Mouse (Mus musculus): ENCODE results near the gene Phactr2. TPM values are rescaled to one million over a fixed set of nuclear protein-coding genes. Genes with fewer than 3 reads are reported as not detected.

The Phactr2 gene
- polyA plus RNA-seq, 2 experiments: 1.5 to 3.5 TPM

DNA sequence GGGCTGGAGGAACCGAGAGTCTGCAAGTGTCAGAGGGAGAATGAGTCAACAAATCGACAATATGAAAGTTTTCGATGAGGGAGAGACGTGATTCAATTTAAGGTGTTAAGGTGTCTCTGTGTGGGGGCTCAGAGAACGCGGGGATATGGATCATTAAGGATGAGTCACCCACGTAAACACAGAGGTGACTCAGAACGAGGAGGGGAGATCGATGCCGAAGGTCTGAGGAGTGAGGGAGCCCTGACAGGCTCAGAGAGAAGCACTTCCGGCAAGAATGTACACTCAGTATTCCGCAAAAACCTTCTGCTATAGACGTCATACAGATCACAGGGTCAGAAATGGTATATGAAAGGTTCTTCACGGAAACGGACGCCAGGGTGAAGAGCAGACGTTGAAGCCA is 49.7 kb downstream of the Phactr2 start:
- Histone ChIP-seq H3K9me3 (ENCODE audit: control insufficient read depth, low read length) (no peaks in the 10 kb centered on the region), H3K4me2 (ENCODE audit: low read depth) (no peak overlapping the region), H3K27ac (no peak overlapping the region), H3K4me3 (ENCODE audit: insufficient read depth in 1 of 2, low read depth in 2 of 2, low read length in 2 of 2) (no peak overlapping the region), H3K36me3 (replicated peaks; ENCODE audit: control insufficient read depth, insufficient read depth, low read depth) (no peaks in the 10 kb centered on the region), H3K9ac (replicated peaks) (no peak overlapping the region), H3K4me1 (replicated peaks; ENCODE audit: control insufficient read depth in 2 of 2, insufficient read depth in 2 of 2, low read length in 1 of 2) (no peaks in the 10 kb centered on the region), H3K27me3 (ENCODE audit: control insufficient read depth, insufficient read depth, low read length) (no peaks in the 10 kb centered on the region)
- no peak for ATAC-seq (ENCODE audit: insufficient read depth)
- no peak for DNase-seq (ENCODE audit: low read depth in 3 of 3, low spot score in 3 of 3)
- TF ChIP-seq EP300 (IDR thresholded peaks at IDR 0.05; ENCODE audit: low read depth) (no peak), CTCF (IDR thresholded peaks at IDR 0.05; ENCODE audit: low read depth) (no peak)
- 68% methylated on average over 17 of the region's 17 CpGs for WGBS (ENCODE audit: insufficient replicate concordance)

DNA sequence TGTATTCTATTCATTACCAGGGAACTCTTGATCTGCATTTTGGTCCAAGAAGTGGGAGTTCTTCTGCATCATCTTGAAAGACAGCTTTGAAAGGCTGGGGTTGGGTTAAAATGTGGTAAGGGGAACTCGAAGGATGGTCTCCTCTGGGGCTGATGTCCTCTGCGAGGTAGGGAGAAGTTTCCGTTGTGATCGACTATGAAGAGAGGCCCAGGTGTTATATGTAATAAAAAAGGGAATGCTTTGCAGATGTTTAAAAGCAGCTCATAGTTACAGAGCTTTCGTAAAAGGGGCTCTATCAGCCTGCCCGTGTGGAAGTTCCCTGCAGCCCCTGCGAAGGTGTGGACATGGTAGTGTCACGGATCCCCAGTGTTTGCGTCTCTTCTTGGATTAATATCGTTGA is 50.2 kb downstream of the Phactr2 start:
- Histone ChIP-seq H3K36me3 (replicated peaks; ENCODE audit: control insufficient read depth, insufficient read depth, low read depth) (no peaks in the 10 kb centered on the region), H3K4me1 (replicated peaks; ENCODE audit: control insufficient read depth in 2 of 2, insufficient read depth in 2 of 2, low read length in 1 of 2) (no peaks in the 10 kb centered on the region), H3K27me3 (ENCODE audit: control insufficient read depth, insufficient read depth, low read length) (no peaks in the 10 kb centered on the region), H3K4me2 (ENCODE audit: low read depth) (no peak overlapping the region), H3K9ac (replicated peaks) (no peak overlapping the region), H3K4me3 (ENCODE audit: insufficient read depth in 1 of 2, low read depth in 2 of 2, low read length in 2 of 2) (no peak overlapping the region), H3K9me3 (ENCODE audit: control insufficient read depth, low read length) (no peaks in the 10 kb centered on the region), H3K27ac (no peak overlapping the region)
- no peak for TF ChIP-seq CTCF (IDR thresholded peaks at IDR 0.05; ENCODE audit: low read depth)
- TF ChIP-seq EP300 (IDR thresholded peaks at IDR 0.05; ENCODE audit: low read depth): no peak
- WGBS (ENCODE audit: insufficient replicate concordance): 76% methylated on average over 10 of the region's 10 CpGs
- ATAC-seq (ENCODE audit: insufficient read depth) (no peak), DNase-seq (ENCODE audit: low read depth in 3 of 3, low spot score in 3 of 3) (no peak)

DNA sequence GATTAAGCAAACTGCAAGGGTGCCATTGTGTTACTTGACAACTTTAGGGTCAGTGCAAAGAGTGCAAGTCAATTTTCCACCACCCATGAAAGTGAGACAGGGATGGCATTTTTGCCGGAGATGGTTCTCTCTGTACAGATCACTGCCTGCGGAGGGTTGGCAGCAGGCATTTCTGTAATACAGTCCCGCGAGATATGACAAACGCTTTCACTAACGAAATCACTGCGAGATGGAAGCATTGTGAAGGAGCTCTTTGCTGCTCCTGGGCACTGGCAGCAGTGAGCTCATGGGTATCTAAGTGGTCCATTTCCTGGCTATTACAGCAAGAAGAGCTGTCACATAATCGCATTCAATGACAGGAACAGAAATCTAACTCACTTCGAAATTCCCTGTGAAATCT is 52.1 kb downstream of the Phactr2 start:
- TF ChIP-seq EP300 (IDR thresholded peaks at IDR 0.05; ENCODE audit: low read depth) (no peak), CTCF (IDR thresholded peaks at IDR 0.05; ENCODE audit: low read depth) (no peak)
- H3K4me3 ChIP-seq (ENCODE audit: insufficient read depth in 1 of 2, low read depth in 2 of 2, low read length in 2 of 2): no peak overlapping the region
- ATAC-seq (ENCODE audit: insufficient read depth) (no peak), DNase-seq (ENCODE audit: low read depth in 3 of 3, low spot score in 3 of 3) (no peak)
- H3K9me3 ChIP-seq (ENCODE audit: control insufficient read depth, low read length): no peaks in the 10 kb centered on the region
- H3K27ac ChIP-seq: no peak overlapping the region
- no peaks in the 10 kb centered on the region for H3K4me1 ChIP-seq (replicated peaks; ENCODE audit: control insufficient read depth in 2 of 2, insufficient read depth in 2 of 2, low read length in 1 of 2)
- no peaks in the 10 kb centered on the region for H3K27me3 ChIP-seq (ENCODE audit: control insufficient read depth, insufficient read depth, low read length)
- 71% methylated on average over 9 of the region's 9 CpGs for WGBS (ENCODE audit: insufficient replicate concordance)
- H3K4me2 ChIP-seq (ENCODE audit: low read depth): no peak overlapping the region
- H3K36me3 ChIP-seq (replicated peaks; ENCODE audit: control insufficient read depth, insufficient read depth, low read depth): no peaks in the 10 kb centered on the region
- H3K9ac ChIP-seq (replicated peaks): no peak overlapping the region

DNA sequence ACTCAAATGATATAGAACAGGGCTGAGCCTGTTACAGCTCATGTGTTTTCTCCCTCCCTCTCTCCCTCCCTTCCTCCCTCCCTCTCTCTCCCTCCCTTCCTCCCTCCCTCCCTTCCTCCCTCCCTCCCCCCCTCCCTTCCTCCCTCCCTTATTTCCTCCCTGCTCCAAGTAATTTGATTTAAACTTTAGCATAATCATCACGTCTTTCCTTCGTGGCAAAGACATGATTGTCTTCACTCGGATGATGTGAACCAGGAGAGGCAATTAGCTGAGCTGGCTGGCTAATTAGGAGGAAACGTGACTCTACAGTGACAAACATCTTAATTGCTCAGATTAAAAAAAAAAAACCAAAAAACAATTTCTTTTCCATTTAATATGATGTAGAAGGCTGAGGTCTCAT is 55.0 kb downstream of the Phactr2 start:
- Histone ChIP-seq H3K4me3 (ENCODE audit: insufficient read depth in 1 of 2, low read depth in 2 of 2, low read length in 2 of 2) (no peak overlapping the region), H3K4me2 (ENCODE audit: low read depth) (no peak overlapping the region), H3K27me3 (ENCODE audit: control insufficient read depth, insufficient read depth, low read length) (no peaks in the 10 kb centered on the region)

DNA sequence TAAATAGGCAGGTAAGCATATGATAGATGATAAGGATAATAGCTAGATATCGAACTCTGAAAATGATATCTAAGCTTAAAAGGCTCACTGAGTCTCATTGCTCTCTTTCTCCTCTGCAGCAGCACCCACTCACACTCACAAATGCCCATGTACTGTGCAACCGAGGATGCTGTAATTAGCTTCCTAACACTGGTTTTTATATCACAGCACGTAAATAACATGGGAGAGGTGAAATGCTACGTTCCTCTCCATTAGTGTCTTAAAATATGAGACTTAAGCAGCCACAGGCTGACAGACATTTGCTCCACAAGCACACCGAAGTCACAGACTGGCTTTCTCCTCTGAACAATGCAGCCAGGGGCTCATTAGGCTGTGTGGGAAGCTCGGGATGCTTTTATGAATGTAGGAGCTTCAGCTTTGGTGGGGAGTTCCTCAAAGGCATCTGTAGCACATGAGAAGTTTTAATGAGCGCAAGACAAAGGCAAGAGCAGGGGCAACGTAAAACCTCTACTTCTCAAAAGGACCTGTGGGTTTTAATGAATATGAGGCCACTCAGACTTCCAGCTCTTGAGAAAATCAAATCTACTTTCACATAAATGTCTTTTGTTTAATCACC is 58.6 kb downstream of the Phactr2 start:
- ATAC-seq (ENCODE audit: insufficient read depth): no peak
- WGBS (ENCODE audit: insufficient replicate concordance): 64% methylated on average over 8 of the region's 8 CpGs
- H3K4me1 ChIP-seq (replicated peaks; ENCODE audit: control insufficient read depth in 2 of 2, insufficient read depth in 2 of 2, low read length in 1 of 2): no peaks in the 10 kb centered on the region

More for the DNA sequence above, 55.0 kb downstream of the Phactr2 start:
- Histone ChIP-seq H3K4me1 (replicated peaks; ENCODE audit: control insufficient read depth in 2 of 2, insufficient read depth in 2 of 2, low read length in 1 of 2) (no peaks in the 10 kb centered on the region), H3K36me3 (replicated peaks; ENCODE audit: control insufficient read depth, insufficient read depth, low read depth) (no peaks in the 10 kb centered on the region), H3K27ac (no peak overlapping the region), H3K9me3 (ENCODE audit: control insufficient read depth, low read length) (no peaks in the 10 kb centered on the region), H3K9ac (replicated peaks) (no peak overlapping the region)
- no peak for DNase-seq (ENCODE audit: low read depth in 3 of 3, low spot score in 3 of 3)
- TF ChIP-seq CTCF (IDR thresholded peaks at IDR 0.05; ENCODE audit: low read depth): no peak
- TF ChIP-seq EP300 (IDR thresholded peaks at IDR 0.05; ENCODE audit: low read depth): no peak
- ATAC-seq (ENCODE audit: insufficient read depth): no peak
- WGBS (ENCODE audit: insufficient replicate concordance): 50% methylated on average over 4 of the region's 4 CpGs

More for the DNA sequence above, 58.6 kb downstream of the Phactr2 start:
- no peaks in the 10 kb centered on the region for H3K27me3 ChIP-seq (ENCODE audit: control insufficient read depth, insufficient read depth, low read length)
- H3K27ac ChIP-seq: no peak overlapping the region
- no peaks in the 10 kb centered on the region for H3K9me3 ChIP-seq (ENCODE audit: control insufficient read depth, low read length)
- no peak overlapping the region for H3K4me2 ChIP-seq (ENCODE audit: low read depth)
- H3K36me3 ChIP-seq (replicated peaks; ENCODE audit: control insufficient read depth, insufficient read depth, low read depth): no peaks in the 10 kb centered on the region
- H3K4me3 ChIP-seq (ENCODE audit: insufficient read depth in 1 of 2, low read depth in 2 of 2, low read length in 2 of 2): no peak overlapping the region
- no peak for DNase-seq (ENCODE audit: low read depth in 3 of 3, low spot score in 3 of 3)
- no peak overlapping the region for H3K9ac ChIP-seq (replicated peaks)
- TF ChIP-seq EP300 (IDR thresholded peaks at IDR 0.05; ENCODE audit: low read depth) (no peak), CTCF (IDR thresholded peaks at IDR 0.05; ENCODE audit: low read depth) (no peak)

Data from liver, embryonic 14.5 days (tissue).